Mouse (Mus musculus) layer of hippocampus, adult 9-11 months (tissue): ENCODE measurements at regions not wholly inside any gene's neighbourhood (a gene's known extent, or its start where the extent isn't known, plus 50 kb on each side); places are given as distances from the start of the nearest gene placed in this dataset.

Experiments
- DNase-seq: peaks from one replicate; pipeline ENCODE4 v3.0.0; 2022

DNA sequence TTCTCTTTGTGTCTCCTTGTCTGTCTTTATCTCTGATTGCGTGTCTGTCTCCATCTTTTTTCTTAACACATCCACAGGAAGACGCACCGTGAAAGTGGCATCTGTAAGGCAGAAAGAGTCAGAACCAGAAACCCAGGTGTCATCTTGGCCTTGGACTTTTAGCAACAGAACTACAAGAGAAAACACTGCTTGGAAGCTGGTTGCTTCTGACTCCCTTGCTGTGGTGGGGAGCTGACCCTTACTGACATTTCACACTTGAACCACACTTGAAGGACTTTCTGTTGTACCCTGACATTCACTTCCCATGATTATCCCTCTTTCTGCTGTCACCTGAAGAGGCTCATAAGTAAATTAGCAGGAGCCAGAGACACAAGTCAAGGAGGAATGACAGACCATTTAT is 180.6 kb downstream of the Irx2 start:
- DNase-seq: no peak

DNA sequence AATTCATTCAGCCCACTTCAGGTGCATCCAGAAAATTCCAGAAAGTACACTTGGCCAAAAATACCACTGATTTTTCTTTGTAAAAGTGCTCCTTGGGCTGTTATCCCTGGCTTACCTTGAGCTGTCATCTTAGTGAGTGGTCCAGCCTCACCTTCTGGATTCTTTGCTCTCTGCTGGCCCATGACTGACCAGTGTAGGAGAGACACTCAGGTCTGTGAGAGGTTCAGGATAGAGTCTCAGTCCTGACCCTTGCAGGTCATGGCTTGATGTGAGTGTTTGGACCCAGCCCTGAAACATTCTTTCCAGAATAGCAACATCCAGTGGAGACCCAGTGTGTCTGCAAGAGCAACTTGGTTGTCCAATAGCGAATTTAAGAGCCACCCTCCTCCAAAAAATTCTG is 182.0 kb downstream of the Irx2 start:
- DNase-seq: no peak

DNA sequence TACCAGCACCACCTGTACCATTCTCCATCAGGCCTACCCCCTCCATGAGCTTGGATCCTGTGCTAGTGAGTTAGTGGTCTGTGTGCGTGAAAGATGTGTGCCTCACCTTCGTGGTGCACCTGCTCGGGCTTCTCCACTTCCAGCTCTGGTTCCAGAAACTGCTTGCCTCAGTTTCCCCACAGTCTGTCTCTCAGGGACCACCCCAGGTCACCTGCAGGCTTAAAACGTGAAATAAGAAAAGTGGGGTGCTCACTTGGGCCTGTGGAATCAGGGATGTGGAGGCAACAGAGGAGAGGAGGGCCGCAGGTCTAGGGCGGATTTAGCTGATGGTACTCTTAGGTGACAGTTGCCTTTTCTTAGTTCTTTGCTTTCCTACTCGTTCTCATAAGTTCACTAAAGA is 186.0 kb downstream of the Irx2 start:
- no peak for DNase-seq

DNA sequence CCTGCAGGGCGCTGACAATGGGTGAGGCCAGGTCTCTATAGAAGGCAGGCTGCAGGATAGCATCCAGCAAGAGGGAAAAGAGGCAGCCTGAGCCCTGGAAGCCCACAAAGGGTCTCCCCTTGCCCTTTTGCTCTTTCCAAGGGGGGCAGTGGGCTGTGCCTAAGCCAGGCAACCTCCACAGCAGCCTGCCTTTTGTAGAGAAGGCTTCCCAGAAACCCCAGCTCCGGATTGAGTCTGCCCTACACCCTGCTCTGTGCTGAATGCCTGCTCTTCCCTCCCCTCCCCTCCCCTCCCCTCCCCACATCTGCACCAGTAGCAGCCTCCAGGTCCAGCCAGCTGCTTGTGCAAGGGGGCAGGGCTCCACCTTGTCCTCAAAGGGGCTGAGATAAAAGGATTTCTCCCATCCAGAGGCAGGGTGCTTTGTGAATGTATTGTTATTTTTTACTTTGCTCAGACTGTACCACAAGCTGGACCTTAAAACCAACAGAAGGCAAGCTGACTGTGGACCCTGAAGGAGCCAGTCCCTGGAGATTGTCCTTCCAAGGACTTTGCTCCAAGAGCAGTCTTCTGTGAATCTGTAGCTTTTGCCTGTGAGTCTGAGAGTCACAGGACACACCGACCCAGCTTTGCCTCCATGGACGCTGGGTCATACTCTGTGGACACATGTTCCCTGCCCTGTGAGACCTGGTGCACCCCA is 186.8 kb downstream of the Irx2 start:
- no peak for DNase-seq

DNA sequence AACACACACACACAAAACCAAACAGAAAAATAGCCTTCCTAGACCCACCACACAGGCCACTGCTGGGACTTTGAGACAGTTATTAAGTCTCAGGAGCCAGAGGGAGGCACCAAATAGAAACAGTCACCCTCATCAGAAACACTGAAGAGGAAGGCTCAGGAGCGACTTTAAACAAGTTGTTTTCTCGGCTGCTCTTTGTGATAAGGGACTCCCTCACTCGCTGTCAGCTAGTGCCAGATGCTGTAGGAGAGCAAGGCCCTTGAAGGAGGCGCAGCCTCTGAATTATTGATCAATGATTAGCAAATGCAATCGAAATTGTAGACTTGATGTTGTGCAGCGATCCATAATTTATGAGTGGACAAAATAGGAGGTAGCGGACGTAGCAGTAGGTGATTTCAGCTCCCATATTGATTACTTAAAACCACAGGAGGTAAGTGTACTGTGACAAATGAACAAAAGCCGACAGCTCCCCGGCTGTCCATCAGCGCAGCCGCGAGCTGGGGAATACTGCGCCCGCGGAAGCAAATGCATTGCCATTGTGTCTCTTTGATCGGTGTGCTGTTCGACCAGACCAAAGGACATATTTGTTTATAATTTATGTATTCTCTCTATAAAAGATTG is 187.4 kb downstream of the Irx2 start:
- no peak for DNase-seq

DNA sequence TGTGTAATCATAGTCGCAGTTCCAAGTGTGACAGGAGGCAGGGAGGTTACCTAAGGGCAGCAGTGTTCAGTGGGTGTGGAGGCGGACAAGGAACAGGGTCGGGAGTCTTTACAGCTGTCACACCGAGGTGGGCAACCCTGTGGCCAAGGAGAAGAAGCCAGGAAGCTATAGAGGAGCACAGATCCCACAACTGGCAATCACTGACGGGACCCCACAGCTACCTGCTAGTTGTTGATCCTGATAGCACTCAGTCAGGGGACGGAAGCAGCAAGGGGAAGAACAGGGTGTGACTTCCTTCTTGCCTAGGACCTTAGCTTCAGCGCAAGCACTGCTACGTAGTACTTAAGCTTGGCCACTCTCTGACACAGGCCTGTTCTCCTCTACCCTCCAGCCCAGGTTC is 188.2 kb downstream of the Irx2 start:
- DNase-seq: no peak

DNA sequence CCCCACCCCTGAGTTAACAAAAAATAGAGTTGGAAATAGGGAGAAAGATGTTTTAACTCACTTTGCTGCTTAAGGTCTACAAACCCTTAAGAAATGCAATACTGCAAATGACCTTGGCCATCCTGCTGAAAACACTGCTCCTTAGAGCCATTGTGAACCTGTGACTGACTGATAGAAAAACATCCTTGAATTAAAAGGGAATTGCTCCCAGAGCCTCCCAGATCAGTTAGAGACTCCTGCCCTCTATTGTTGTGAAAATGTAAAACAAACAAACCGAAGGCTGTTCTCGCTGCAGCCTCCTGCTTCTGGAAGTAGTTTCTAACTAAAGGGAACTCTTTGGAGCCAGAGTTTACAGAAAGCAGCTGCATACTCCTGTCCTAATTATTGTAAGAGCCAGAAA is 188.9 kb downstream of the Irx2 start:
- DNase-seq: no peak

DNA sequence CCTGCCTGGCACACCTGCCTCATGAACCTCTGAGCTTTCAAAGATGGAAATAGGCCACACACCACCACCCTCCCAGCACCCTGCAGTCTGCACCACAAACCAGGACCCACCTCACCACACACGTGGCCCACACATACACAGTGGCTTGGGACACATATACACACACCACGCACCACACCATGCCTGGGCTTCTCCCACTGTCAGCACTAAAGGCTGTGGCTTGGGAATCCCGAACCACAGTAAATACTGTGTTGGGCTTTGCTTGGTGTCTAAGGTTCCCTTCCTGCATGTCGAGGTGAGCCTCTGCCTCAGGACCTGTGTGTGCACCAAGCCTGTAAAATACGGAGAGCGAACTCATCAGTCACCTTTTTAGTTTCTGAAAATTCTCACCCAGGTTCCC is 189.3 kb downstream of the Irx2 start:
- DNase-seq: no peak

DNA sequence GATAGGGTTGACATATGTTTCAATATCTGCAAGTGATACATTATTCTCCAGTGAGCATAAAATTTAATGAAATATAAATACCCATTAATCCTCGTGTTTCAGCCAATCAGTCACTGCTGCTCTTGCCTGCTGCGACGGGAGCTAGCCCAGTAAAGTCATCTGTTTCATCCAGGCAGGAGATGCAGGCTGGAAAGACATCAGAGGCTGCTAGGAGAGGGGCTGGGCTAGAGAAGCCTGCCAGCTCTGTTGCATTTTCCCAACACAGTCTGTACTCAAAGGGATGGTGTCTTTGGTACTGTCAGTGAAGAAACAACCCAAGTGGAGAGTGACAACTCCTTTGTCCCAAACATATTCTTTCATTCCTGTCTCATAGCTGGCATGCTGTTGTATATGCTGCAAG is 198.0 kb downstream of the Irx2 start:
- no peak for DNase-seq

DNA sequence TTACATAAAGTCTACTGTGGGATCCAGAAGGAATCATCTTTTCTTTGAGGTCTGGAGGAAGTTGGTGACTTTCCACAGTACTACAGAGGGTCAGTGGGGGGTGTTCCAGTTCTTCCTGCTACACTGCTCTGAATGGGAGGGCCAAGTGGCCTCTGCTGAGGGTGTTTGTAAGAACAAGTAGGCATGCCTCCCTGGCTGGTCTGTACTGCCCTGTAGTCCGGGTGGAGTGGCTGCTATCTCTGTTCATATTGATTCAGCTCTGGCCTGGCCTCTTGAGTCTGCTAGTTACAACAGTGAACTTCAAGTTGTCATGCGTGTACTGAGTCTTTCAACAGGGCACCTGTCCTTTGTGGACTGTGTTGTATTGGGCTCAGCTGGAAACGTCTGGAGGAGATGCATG is 200.7 kb downstream of the Irx2 start:
- no peak for DNase-seq

DNA sequence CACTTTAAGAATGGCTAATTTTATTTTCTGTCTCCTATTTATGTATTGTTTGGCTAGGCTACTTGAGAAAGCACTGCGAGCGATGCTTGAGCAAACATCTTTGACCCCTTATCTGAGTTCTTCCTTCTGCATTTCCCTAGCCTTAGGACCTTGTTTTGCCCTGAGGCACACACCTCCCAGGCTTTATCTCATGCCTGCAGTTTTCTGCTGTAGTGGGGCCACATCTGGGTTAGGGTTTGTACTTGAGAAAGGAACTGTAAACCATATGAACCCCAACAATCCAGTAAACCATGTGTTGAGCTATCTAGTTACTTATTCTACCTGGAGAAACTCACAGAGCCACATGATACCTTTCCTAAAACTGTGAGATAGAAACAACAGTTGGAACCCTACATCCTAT is 204.7 kb downstream of the Irx2 start:
- no peak for DNase-seq

DNA sequence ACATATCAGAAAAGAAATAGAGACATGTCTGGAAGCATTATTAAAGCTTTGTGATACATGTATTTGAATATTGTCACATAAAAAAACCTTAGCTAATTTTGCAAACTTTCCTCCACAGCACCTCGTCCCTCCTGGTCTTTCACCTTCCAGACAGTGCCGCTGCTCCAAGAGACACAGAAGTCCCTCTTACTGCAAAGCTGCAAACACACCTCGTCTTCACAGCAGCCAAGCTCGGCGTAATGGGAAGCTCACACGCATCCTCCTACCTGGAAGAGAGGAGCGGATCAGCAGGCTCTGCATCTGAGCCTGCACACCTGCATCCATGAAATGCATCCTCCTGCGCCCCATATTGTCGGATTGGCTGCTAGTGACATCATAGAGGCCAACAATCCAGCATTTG is 208.4 kb downstream of the Irx2 start:
- no peak for DNase-seq

DNA sequence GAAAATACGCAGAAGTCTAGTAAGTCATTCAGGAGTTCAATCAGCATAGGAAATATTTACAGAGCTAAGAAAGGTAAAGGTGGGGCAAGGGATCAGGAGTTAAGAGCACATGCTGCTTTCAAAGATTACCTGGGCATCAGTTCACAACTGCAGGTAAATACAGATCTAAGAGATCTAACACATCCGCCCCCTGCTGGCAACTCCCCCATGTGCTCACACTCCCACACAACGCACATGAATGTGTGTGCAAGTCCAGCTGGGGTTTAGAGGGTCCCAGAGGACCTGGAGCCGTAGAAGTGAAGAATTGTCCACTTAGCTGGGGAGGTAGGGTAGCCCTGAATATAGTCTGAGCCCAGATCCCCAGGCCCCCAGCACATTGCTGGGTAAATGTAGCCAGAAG is 219.5 kb downstream of the Irx2 start:
- no peak for DNase-seq

DNA sequence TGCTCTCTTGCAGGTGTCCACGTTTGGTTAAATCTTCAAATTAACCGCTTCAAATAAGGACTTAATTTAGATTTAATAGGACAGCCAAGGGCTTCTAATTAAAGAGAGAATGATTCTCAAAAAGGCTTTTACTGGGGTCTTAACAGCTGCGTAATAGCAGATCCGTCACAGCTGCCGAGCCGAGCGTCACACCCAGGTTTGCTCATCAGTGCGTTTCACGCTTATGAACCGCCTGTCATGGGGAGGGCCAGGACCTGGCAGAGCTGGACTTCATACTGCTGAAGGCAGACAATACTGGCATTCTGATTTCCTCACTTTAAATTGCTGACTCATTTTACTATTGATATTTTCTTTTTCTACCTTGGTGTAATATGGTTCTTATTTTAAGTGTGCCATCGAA is 221.2 kb downstream of the Irx2 start:
- DNase-seq: no peak

DNA sequence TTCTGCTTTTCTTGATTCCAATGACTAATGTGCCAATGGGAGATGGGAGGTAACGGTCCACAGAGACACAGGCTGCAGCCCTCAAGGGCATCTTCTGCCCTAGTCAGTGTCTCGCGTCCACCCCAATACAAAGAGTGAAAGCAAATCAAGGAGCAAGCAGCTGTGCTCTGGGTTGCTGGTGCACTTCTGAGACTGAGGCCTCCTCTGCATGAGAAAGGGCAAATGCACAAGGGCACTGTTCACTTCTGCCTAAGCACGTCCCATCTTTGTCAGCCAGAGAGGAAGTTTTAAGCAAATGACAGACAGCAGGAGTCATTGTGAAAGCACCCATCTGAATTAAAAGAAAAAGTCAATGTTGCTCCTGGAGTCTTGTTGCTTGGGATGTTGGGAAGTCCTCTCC is 224.3 kb downstream of the Irx2 start:
- no peak for DNase-seq

DNA sequence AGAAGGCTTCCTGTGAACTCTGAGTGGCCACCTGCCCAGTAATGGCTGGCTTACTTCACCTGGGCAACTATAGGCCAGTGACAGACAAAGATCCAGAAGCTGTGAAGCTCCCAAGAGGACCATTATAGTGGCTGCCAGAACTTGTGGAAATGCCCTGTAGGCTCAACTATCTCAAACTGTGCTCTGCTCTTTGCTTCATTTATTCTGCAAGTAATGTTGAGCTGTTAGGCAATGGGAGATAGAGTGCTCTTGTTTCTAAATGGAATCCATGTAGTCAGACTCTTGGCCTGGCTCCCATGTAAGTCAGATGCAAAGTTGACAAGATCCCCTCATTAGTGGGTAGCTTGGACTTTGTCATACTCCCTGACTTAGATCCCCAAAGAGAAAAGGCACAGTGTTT is 247.3 kb downstream of the Irx2 start:
- no peak for DNase-seq

DNA sequence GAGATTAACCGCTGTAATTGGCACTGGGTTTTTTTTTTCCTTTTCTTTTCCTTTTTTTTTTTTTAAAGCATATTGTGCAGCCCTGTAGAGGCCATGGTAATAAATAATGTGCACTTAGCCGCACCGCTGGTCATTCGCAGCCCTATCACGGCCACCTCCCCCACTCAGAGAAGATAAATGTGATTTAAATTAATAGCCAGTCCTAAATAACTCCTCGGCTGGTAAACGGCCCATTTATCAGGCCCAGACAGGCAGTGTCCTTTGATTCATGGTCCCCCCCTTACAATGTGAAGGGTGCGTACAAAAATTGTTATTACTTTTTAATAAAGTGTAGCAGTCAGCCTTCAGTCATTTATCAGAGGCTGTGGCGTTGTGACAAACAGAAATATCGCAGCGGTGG is 266.4 kb downstream of the Irx2 start:
- DNase-seq: no peak

DNA sequence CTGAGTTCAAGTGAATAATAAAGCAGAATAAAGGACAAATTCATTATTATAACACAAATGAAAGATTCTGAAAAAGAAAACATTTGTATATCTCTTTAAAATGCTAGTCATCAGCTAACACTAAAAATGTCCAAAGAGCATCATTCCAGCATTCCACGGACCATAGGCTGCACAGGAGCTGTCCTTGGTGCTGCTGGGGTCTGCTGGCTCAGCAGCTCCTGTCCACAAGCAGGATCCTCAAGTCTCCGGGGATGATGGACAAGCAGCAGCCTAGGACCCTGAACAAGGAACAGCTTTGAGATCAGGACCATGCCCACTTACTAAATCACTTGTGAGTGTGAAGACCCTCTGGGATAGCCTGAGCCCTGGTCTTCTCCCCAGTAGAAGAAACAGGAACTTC is 274.0 kb downstream of the Irx2 start:
- DNase-seq: no peak

DNA sequence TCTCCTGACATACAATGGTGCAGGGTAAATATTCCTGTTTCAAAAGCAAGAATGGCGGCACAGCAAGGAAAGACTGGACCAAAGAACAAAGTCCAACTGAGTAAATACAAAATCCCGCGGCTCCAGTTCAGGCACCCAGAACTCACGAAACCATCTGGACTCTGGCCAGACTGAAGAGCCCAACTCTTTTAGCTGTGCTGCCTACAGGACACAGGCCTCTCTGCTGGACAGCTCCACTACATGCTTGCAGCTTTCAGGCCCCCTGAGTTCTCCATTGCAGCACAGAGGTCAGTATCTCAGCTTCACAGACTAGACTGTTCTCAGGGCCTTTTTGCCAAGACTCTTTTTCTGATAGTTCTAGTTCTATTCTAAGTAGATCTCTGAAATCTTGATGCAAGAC is 290.3 kb downstream of the Irx2 start:
- DNase-seq: no peak

DNA sequence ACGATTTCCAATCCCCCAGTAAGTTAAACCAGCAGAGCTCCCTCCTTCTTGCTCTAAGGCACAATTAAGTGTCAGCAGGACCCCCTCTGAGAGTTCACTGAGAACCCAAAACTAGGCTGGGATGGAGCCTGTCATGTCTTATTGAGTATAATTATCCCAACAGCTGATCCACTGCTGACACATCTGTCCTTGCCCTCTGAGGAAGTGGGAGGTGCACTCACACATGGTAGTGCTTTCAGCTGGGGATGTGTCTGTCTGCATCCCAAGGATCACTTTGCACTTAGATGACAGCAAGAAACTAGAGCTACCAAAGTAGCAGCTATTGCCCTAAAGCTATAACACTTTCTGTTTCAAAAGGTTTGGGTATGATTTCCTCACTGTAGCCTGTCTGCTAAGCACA is 291.7 kb downstream of the Irx2 start:
- no peak for DNase-seq

DNA sequence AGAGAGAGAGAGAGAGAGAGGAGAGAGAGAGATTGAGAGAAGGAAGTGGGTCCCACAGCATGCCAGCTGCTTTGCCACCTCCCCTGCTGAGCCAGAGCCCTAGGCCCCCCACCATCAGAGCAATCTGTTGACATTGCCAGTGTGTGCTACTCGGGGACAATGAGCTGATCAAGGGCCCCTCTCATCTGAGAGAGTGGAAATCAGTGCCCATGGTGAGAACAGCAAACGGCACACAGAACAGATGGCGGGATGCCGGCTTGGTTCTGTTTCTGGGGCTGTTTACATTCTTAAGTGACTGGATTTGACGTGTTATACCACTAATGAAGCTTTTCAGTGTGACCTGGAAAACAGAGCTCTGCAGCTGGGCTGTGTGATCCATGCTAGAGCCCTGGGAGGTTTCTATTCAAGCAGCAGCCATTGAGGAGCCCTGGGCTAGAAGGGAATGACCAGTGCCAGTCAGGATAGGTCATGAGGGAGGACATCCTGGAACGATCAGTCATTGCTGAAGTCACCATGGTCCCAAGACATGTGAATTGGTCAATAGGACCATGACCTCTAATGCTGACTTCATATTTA is 296.0 kb downstream of the Irx2 start:
- no peak for DNase-seq

DNA sequence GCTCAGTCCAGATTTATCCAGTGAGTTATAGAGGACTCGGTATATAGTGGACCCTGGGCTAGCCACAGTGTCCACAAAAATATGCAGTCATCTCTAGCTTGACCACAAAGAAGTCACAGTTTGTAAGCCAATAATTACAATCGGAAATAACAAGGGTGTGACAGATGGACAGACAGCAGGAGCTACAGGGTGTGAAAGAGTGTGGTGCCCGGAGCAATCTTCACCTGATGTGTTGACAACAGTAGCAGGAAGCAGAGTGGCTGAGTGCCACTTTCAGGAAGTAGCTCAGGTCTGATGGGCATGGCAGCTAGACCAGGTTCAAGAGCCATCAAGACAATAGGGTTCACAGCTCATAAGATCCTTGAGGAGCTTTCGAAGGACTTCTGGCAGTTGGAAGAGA is 308.6 kb downstream of the Irx2 start:
- DNase-seq: no peak

DNA sequence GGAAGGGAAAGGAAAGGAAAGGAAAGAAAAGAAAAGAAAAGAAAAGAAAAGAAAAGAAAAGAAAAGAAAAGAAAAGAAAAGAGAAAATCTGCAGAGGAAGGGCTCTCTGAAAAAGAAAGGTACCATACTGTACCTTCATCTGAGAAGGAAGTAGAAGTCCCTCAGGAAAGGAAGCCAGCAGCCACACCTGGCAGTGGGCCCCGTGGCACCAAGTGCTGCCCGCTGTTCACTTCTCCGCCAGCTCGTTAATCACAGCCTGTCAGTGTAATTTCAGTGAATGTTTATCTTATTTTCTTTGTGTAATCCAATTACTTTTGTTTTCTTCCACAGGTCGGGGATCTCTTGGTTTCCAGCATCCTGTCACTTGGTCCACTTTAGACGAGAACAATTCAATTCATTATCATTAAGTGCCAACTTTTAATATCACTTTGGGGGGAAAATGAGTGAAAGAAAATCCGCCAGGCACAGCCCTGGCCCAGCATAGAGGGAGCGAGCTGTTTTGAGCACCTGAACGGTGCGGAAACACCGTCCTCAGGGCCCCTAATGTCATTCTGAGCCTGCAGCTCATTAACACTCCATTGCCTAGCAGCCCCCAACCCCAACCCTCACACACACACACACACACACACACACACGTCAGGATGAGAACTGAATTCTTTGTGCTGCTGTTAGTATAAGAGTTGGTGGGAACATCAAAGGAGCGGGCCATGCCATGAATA is 309.7 kb downstream of the Irx2 start:
- no peak for DNase-seq
